Mouse (Mus musculus) heart, embryonic 11.5 days (tissue): ENCODE data around the gene Rae1. TPM values are rescaled to one million over a fixed set of nuclear protein-coding genes. Genes with fewer than 3 reads are reported as not detected.

Source experiments
- ATAC-seq: fragments of 200-750 bp; cut with Nextera tagmentation; replicated peaks from 2 replicates; pipeline ENCODE4 v1.8.0; 2017; ENCODE audit warnings: moderate library complexity; ENCODE audit not compliant: insufficient number of reproducible peaks, low FRiP score, low TSS enrichment
- H3K27ac ChIP-seq: fragments of 300-500 bp; sonication (generic); 2 replicates; pipeline ENCODE4 v1.5.1; 2014; ENCODE audit warnings: mild to moderate bottlenecking, low read depth, low read length
- H3K27me3 ChIP-seq: fragments of 300-500 bp; sonication (generic); 2 replicates; pipeline ENCODE4 v1.6.1; 2014; ENCODE audit warnings: mild to moderate bottlenecking, low read length, mixed read lengths; ENCODE audit not compliant: control insufficient read depth, insufficient read depth
- H3K36me3 ChIP-seq: fragments of 300-500 bp; sonication (generic); 2 replicates; pipeline ENCODE4 v1.6.1; 2014; ENCODE audit warnings: mild to moderate bottlenecking, low read length, moderate library complexity, mixed read lengths; ENCODE audit not compliant: control insufficient read depth, insufficient read depth
- H3K4me1 ChIP-seq: fragments of 300-500 bp; sonication (generic); 2 replicates; pipeline ENCODE4 v1.6.1; 2014; ENCODE audit warnings: low read length; ENCODE audit not compliant: control insufficient read depth, insufficient read depth
- H3K4me2 ChIP-seq: fragments of 300-500 bp; sonication (generic); 2 replicates; pipeline ENCODE4 v1.6.1; 2014; ENCODE audit warnings: mild to moderate bottlenecking, moderate library complexity
- H3K4me3 ChIP-seq: fragments of 300-500 bp; sonication (generic); 2 replicates; pipeline ENCODE4 v1.5.1; 2014; ENCODE audit warnings: low read depth, low read length
- H3K9ac ChIP-seq: fragments of 300-500 bp; sonication (generic); 2 replicates; pipeline ENCODE4 v1.6.1; 2014; ENCODE audit warnings: mild to moderate bottlenecking, low read depth, low read length, moderate library complexity
- H3K9me3 ChIP-seq: fragments of 300-500 bp; sonication (generic); replicated peaks from 2 replicates; pipeline ENCODE4 v1.6.1; 2016; ENCODE audit warnings: low read length; ENCODE audit not compliant: control insufficient read depth
- WGBS: fragments of 180-500 bp; shearing (Covaris S2); extraction: QIAGEN DNeasy Blood & Tissue Kit; methylation state at CpG from one replicate; pipeline ENCODE4 v1.1.7; 2014; ENCODE audit not compliant: insufficient replicate concordance; 5-methylcytosine and 5-hydroxymethylcytosine counted together
- polyA plus RNA-seq: library from polyadenylated mRNA; unstranded; fragments of >200 nt; fragmentation: Nextera tagmentation; extraction: Ambion mirVana; gene quantifications from 2 replicates; pipeline ENCODE4 v1.2.1, GENCODE M21; 2014

Rae1 gene
- polyA plus RNA-seq, 1 experiment from 2014 or later = 114 TPM

DNA sequence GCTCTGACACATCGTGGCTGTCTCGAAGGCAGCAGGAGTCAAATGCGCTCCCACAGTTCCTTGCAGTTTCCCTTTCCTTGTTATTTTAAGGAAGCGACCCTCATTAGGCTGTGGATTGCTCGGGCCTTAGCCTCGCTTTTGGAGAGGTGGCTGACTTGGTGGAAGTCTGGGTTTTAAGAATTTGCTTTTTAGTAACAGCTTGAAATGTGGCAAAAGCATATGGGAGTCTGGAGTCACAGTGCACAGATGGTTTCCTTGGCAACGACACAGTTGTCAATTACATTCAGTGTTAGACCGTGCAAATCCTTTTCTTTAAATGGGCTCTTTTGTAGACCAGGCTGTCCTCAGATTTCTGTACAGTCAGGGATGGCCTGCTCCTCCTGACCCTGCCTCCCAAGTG, 1.0 kb downstream of the Rae1 start:
- H3K9me3 ChIP-seq = no peaks in the 10 kb centered on the region
- ATAC-seq = no peak
- 18% methylated on average over 8 of the region's 8 CpGs for WGBS

DNA sequence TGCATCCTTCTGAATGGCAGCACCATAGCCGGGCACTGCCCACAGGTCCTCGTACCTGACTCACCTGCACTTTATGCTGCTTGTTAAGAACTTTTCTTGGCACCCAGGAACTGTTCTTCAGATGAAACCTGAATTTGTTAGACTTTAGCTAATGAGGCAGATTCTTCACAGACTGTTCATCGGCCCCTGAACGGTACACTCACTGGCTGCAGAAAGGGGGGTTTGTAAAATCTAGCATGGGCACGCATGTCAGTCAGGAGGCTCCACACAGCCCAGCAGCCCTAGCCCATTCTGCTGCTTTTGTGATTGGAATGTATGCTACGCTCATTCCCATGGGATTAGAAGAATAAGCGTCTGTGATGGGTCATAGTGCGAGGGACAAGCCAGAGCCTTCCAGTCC, 3.8 kb downstream of the Rae1 start:
- Histone ChIP-seq H3K9ac (no peak overlapping the region), H3K36me3 (peaks cover 45% of the 10 kb centered on the region), H3K4me1 (peaks cover 7% of the 10 kb centered on the region), H3K27ac (no peak overlapping the region), H3K4me3 (no peak overlapping the region), H3K27me3 (no peaks in the 10 kb centered on the region), H3K9me3 (no peaks in the 10 kb centered on the region), H3K4me2 (no peak overlapping the region)
- 93% methylated on average over 8 of the region's 8 CpGs for WGBS
- ATAC-seq = no peak

More for the DNA sequence above, 1.0 kb downstream of the Rae1 start:
- H3K27me3 ChIP-seq = no peaks in the 10 kb centered on the region
- peak overlapping the region; percentile 70 for H3K4me2 ChIP-seq
- peak overlapping the region; percentile 94 for H3K9ac ChIP-seq
- peak overlapping the region; percentile 93; the same call in 1 of the 2 replicates for H3K27ac ChIP-seq
- H3K4me1 ChIP-seq = peaks cover 7% of the 10 kb centered on the region
- H3K4me3 ChIP-seq = peak overlapping the region; percentile 91
- peaks cover 21% of the 10 kb centered on the region for H3K36me3 ChIP-seq

- Histone ChIP-seq H3K4me1 (peaks cover 13% of the 10 kb centered on the region), H3K36me3 (peaks cover 71% of the 10 kb centered on the region), H3K9ac (no peak overlapping the region), H3K4me2 (no peak overlapping the region), H3K27me3 (no peaks in the 10 kb centered on the region), H3K27ac (no peak overlapping the region), H3K4me3 (no peak overlapping the region), H3K9me3 (no peaks in the 10 kb centered on the region)
- ATAC-seq = no peak
- WGBS = 73% methylated on average over 3 of the region's 3 CpGs
Observed at GRCm38 (mm10) chr2:173010220-173010717, 10.4 kb downstream of the Rae1 start.

- Histone ChIP-seq H3K4me2 (no peak overlapping the region), H3K27me3 (no peaks in the 10 kb centered on the region), H3K4me3 (no peak overlapping the region), H3K4me1 (peaks cover 14% of the 10 kb centered on the region), H3K36me3 (peaks cover 71% of the 10 kb centered on the region), H3K27ac (no peak overlapping the region), H3K9me3 (no peaks in the 10 kb centered on the region), H3K9ac (no peak overlapping the region)
- WGBS = 94% methylated on average over 8 of the region's 8 CpGs
- ATAC-seq = no peak
Observed at GRCm38 (mm10) chr2:173011440-173011839, 11.5 kb downstream of the Rae1 start.

- peaks cover 39% of the 10 kb centered on the region for H3K36me3 ChIP-seq
- no peaks in the 10 kb centered on the region for H3K9me3 ChIP-seq
- 28% methylated on average over 7 of the region's 7 CpGs for WGBS
- H3K4me2 ChIP-seq = no peak overlapping the region
- no peak overlapping the region for H3K4me3 ChIP-seq
- peaks cover 28% of the 10 kb centered on the region for H3K4me1 ChIP-seq
- no peak overlapping the region for H3K9ac ChIP-seq
- no peaks in the 10 kb centered on the region for H3K27me3 ChIP-seq
- no peak overlapping the region for H3K27ac ChIP-seq
- ATAC-seq = no peak
Observed at GRCm38 (mm10) chr2:173014741-173015287, 14.9 kb downstream of the Rae1 start.

DNA sequence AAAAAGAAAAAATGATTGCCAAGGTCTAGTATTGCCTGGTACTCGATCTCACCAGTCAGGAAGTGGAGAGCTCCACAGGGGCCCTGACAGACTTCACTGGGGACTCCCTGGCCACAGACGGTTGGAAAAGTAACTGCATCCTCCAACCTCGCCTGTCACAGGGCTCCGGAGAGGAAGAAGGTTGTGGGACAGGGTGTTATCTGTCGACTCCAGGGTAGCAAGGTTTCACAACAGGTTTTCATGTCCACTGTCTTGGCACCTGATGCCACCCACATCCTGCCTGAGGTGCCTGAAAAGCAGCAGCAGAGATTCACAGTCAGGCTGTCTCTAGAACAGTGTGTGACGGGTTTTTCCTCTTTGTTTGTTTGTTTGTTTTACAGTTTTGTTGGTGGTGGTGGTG, 18.0 kb downstream of the Rae1 start:
- Histone ChIP-seq H3K9ac (no peak overlapping the region), H3K4me3 (no peak overlapping the region), H3K9me3 (no peaks in the 10 kb centered on the region), H3K27me3 (0 out of 2 replicates have a peak, but pooled peaks cover 3% of the 10 kb centered on the region), H3K4me1 (peaks cover 39% of the 10 kb centered on the region), H3K4me2 (no peak overlapping the region), H3K27ac (peak overlapping the region; percentile 76), H3K36me3 (peaks cover 12% of the 10 kb centered on the region)
- no peak for ATAC-seq
- WGBS = 32% methylated on average over 6 of the region's 6 CpGs

DNA sequence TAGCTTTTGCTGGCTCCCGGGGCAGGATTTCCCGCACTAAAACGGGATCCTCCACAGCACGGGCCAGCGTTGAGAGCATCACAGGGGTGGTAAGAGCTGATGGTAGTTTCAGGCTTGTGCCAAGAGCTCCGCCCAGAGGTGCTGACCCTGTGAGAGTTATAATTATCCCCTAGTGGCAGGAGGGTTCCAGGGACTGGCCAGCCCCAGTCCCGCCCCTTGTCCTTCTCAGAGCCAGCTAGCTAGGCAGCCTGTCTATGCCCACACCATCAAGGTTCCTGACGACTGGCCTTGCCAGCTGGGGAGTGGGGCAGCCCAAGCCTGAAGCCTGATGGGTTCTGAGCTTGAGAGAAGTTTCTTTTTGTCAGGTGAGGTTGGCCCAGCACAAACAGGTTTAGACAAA, 18.7 kb downstream of the Rae1 start:
- Histone ChIP-seq H3K4me2 (peak overlapping the region; percentile 83), H3K27ac (peak overlapping the region; percentile 76), H3K27me3 (0 out of 2 replicates have a peak, but pooled peaks cover 3% of the 10 kb centered on the region), H3K4me1 (peaks cover 45% of the 10 kb centered on the region), H3K9me3 (no peaks in the 10 kb centered on the region), H3K4me3 (no peak overlapping the region), H3K9ac (no peak overlapping the region), H3K36me3 (peaks cover 7% of the 10 kb centered on the region)
- peak; percentile 23; the same call in 1 of the 2 replicates for ATAC-seq
- WGBS = 15% methylated on average over 8 of the region's 8 CpGs

GRCm38 (mm10) chr2:173019322-173019721, 19.4 kb downstream of the Rae1 start:
- Histone ChIP-seq H3K4me3 (peak overlapping the region; percentile 43), H3K9ac (peak overlapping the region; percentile 74), H3K4me2 (peak overlapping the region; percentile 83), H3K27me3 (0 out of 2 replicates have a peak, but pooled peaks cover 3% of the 10 kb centered on the region), H3K4me1 (peaks cover 49% of the 10 kb centered on the region), H3K27ac (peak overlapping the region; percentile 76), H3K9me3 (no peaks in the 10 kb centered on the region), H3K36me3 (peaks cover 6% of the 10 kb centered on the region)
- WGBS = 16% methylated on average over 9 of the region's 9 CpGs
- ATAC-seq = no peak

GRCm38 (mm10) chr2:173019790-173020189, 19.9 kb downstream of the Rae1 start:
- H3K9me3 ChIP-seq = no peaks in the 10 kb centered on the region
- peak overlapping the region; percentile 83 for H3K4me2 ChIP-seq
- WGBS = under 1% methylated on average over 25 of the region's 29 CpGs
- H3K9ac ChIP-seq = peak overlapping the region; percentile 74
- H3K4me1 ChIP-seq = peaks cover 49% of the 10 kb centered on the region
- 0 out of 2 replicates have a peak, but pooled peaks cover 3% of the 10 kb centered on the region for H3K27me3 ChIP-seq
- ATAC-seq = peak; percentile 81
- peak overlapping the region; percentile 43 for H3K4me3 ChIP-seq
- peaks cover 6% of the 10 kb centered on the region for H3K36me3 ChIP-seq
- peak overlapping the region; percentile 76 for H3K27ac ChIP-seq
